ENCODE assay signal across 22 mouse cellular contexts in the genomic region with DNA sequence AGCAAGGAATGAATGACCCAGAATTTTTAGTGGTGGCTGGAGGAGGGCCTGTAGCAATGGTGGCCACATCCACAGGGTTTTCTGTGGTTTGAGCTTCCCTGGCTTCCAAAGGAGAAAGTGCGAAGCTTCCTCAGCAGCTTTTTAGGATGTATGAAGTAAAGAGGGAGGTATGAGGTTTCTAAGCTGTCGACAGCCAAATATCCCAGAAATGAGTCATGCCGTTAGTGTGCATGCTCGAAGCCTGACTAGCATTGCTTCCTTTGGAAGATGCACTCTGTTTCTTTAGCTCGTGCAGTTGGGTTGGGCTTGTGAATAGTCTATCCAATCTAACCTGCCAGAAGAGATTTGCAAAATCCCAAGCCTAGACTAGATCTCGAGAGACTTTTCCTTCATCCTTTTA.
DNase-seq lines count a peak whose midpoint lies in the region; ATAC-seq and TF ChIP-seq lines count a peak whose summit lies in the region.
"Had no signal": no experiment of that assay in that cellular context is flagged by ENCODE, and none has a peak within 500 bp of the region (broad histone marks: within the 10 kb centered on the region; RNA-seq: fewer than 3 reads in every experiment).

No protein-coding gene starts in this region.

- 93% methylated on average over 6 of the region's 6 CpGs for WGBS in hindbrain, embryonic 10.5 days

- ATAC-seq in frontal cortex, adult (ENCODE audit: low TSS enrichment) = peak; percentile 94
- ATAC-seq: forebrain, embryonic 16.5 days; intestine, postnatal 0 days had no signal

- peak overlapping the region; percentile 76 for H3K27ac ChIP-seq in embryonic fibroblast, embryonic 13.5 days (ENCODE audit: insufficient read depth, low read length)
- H3K27ac ChIP-seq in hindbrain, embryonic 10.5 days = no peak overlapping the region
- H3K27ac ChIP-seq: embryonic facial prominence, embryonic 15.5 days; forebrain, embryonic 12.5 days; heart, embryonic 15.5 days; hindbrain, embryonic 15.5 days had no signal

- TF ChIP-seq CTCF in embryonic fibroblast, embryonic 13.5 days (IDR thresholded peaks at IDR 0.05; ENCODE audit: borderline replicate concordance, insufficient read depth, low read length) = no peak

- H3K4me3 ChIP-seq in embryonic fibroblast, embryonic 13.5 days (ENCODE audit: insufficient read depth, low read length) = no peak overlapping the region
- H3K4me3 ChIP-seq in hindbrain, embryonic 10.5 days = no peak overlapping the region
- H3K4me3 ChIP-seq: embryonic facial prominence, embryonic 15.5 days; forebrain, embryonic 12.5 days; heart, embryonic 15.5 days; hindbrain, embryonic 15.5 days had no signal

- H3K36me3 ChIP-seq in hindbrain, embryonic 10.5 days = no peaks in the 10 kb centered on the region
- H3K36me3 ChIP-seq: embryonic facial prominence, embryonic 15.5 days; forebrain, embryonic 12.5 days; heart, embryonic 15.5 days; hindbrain, embryonic 15.5 days had no signal

- TF ChIP-seq POLR2A in embryonic fibroblast, embryonic 13.5 days (IDR thresholded peaks at IDR 0.05; ENCODE audit: low read depth, low read length) = no peak

- H3K9me3 ChIP-seq in hindbrain, embryonic 10.5 days = no peaks in the 10 kb centered on the region
- H3K9me3 ChIP-seq: embryonic facial prominence, embryonic 15.5 days; forebrain, embryonic 12.5 days; heart, embryonic 15.5 days; hindbrain, embryonic 15.5 days had no signal

- no peak for DNase-seq in frontal cortex, postnatal 14 days (ENCODE audit: low spot score in 2 of 2)
- DNase-seq in 3134 (ENCODE audit: extremely low read depth, insufficient read length, low spot score) = peak; percentile 67
- DNase-seq in Muller cell, postnatal 12 days (ENCODE audit: inconsistent ontology term) = peak; percentile 79
- DNase-seq in cerebellum, postnatal 25 days = no peak
- DNase-seq in B cell, adult 2 months = no peak
- DNase-seq in hindbrain, embryonic 10.5 days (ENCODE audit: low spot score) = no peak
- DNase-seq: adrenal gland, adult 8-10 months; adrenal gland, postnatal 36 days; cerebellum, adult 11-12 months; cerebellum, adult 9-10 months; cerebellum, postnatal 36 days; gastrocnemius, postnatal 36 days; heart, adult 18-20 months; kidney, adult 8-10 months had no signal

- H3K27me3 ChIP-seq in hindbrain, embryonic 10.5 days (ENCODE audit: insufficient read depth, poor library complexity, severe bottlenecking) = no peaks in the 10 kb centered on the region
- H3K27me3 ChIP-seq: embryonic facial prominence, embryonic 15.5 days; forebrain, embryonic 12.5 days; heart, embryonic 15.5 days; hindbrain, embryonic 15.5 days had no signal

- peaks cover 5% of the 10 kb centered on the region for H3K4me1 ChIP-seq in embryonic fibroblast, embryonic 13.5 days (ENCODE audit: control insufficient read depth, insufficient read depth, low read length)
- no peaks in the 10 kb centered on the region for H3K4me1 ChIP-seq in hindbrain, embryonic 10.5 days (replicated peaks)
- H3K4me1 ChIP-seq: embryonic facial prominence, embryonic 15.5 days; forebrain, embryonic 12.5 days; heart, embryonic 15.5 days; hindbrain, embryonic 15.5 days had no signal

Comparison
In these comparisons a context has a peak if more than half of its experiments do, and no peak if none do; other contexts are left out.
1. DNase-seq: peak in 3134 (single experiment) and Muller cell, postnatal 12 days (single experiment); none in frontal cortex, postnatal 14 days (0 of 2), cerebellum, postnatal 25 days (0 of 2), B cell, adult 2 months (0 of 2) and hindbrain, embryonic 10.5 days (single experiment).